Mouse (Mus musculus): ENCODE measurements around the gene Sav1.

The Sav1 gene

GRCm38 (mm10) chr12:69986786-69987497 lies at the start of gene Sav1:
Gene Sav1 (minus strand): TSS chr12:69987002.
- peak; percentile 95 for DNase-seq (ENCODE audit: inconsistent ontology term)

- peak; percentile 71 for DNase-seq (ENCODE audit: inconsistent ontology term)
Observed at GRCm38 (mm10) chr12:70026233-70026632, 39.4 kb upstream of the Sav1 start.

- DNase-seq (ENCODE audit: inconsistent ontology term), result peak; percentile 69
Observed at GRCm38 (mm10) chr12:70025431-70025830, 38.6 kb upstream of the Sav1 start.

- DNase-seq (ENCODE audit: inconsistent ontology term), result no peak
Observed at GRCm38 (mm10) chr12:70023580-70023979, 36.8 kb upstream of the Sav1 start.

- DNase-seq (ENCODE audit: inconsistent ontology term), result no peak
Observed at GRCm38 (mm10) chr12:70018153-70018552, 31.4 kb upstream of the Sav1 start.

- no peak for DNase-seq (ENCODE audit: inconsistent ontology term)
Observed at GRCm38 (mm10) chr12:70015936-70016335, 29.1 kb upstream of the Sav1 start.

- DNase-seq (ENCODE audit: inconsistent ontology term), result peak; percentile 76
Observed at GRCm38 (mm10) chr12:70011681-70012080, 24.9 kb upstream of the Sav1 start.

- DNase-seq (ENCODE audit: inconsistent ontology term), result no peak
Observed at GRCm38 (mm10) chr12:70010356-70010755, 23.6 kb upstream of the Sav1 start.

- no peak for DNase-seq (ENCODE audit: inconsistent ontology term)
Observed at GRCm38 (mm10) chr12:70005103-70005502, 18.3 kb upstream of the Sav1 start.

GRCm38 (mm10) chr12:69998186-69998983 lies 11.6 kb upstream of the Sav1 start:
- DNase-seq (ENCODE audit: inconsistent ontology term), result peak; percentile 96

- DNase-seq (ENCODE audit: inconsistent ontology term), result no peak
Observed at GRCm38 (mm10) chr12:69995382-69995781, 8.6 kb upstream of the Sav1 start.

GRCm38 (mm10) chr12:69986241-69986762 lies 500 bp downstream of the Sav1 start:
- peak; percentile 55 for DNase-seq (ENCODE audit: inconsistent ontology term)

- peak; percentile 58 for DNase-seq (ENCODE audit: inconsistent ontology term)
Observed at GRCm38 (mm10) chr12:69985546-69985945, 1.3 kb downstream of the Sav1 start.

- DNase-seq (ENCODE audit: inconsistent ontology term), result no peak
Observed at GRCm38 (mm10) chr12:69982874-69983273, 3.9 kb downstream of the Sav1 start.

GRCm38 (mm10) chr12:69977376-69977998 lies 9.3 kb downstream of the Sav1 start:
- no peak for DNase-seq (ENCODE audit: inconsistent ontology term)

- no peak for DNase-seq (ENCODE audit: inconsistent ontology term)
Observed at GRCm38 (mm10) chr12:69976688-69977087, 10.1 kb downstream of the Sav1 start.

- DNase-seq (ENCODE audit: inconsistent ontology term), result no peak
Observed at GRCm38 (mm10) chr12:69973666-69974065, 13.1 kb downstream of the Sav1 start.

- no peak for DNase-seq (ENCODE audit: inconsistent ontology term)
Observed at GRCm38 (mm10) chr12:69968154-69968553, 18.6 kb downstream of the Sav1 start.

- peak; percentile 17 for DNase-seq (ENCODE audit: inconsistent ontology term)
Observed at GRCm38 (mm10) chr12:69967112-69967511, 19.7 kb downstream of the Sav1 start.

GRCm38 (mm10) chr12:69966071-69966470 lies 20.7 kb downstream of the Sav1 start:
- peak; percentile 52 for DNase-seq (ENCODE audit: inconsistent ontology term)

GRCm38 (mm10) chr12:69965644-69966043 lies 21.2 kb downstream of the Sav1 start:
- no peak for DNase-seq (ENCODE audit: inconsistent ontology term)

GRCm38 (mm10) chr12:69963141-69963540 lies 23.7 kb downstream of the Sav1 start:
- no peak for DNase-seq (ENCODE audit: inconsistent ontology term)
